Mouse (Mus musculus) yolk sac, embryonic 10.5 days (tissue): ENCODE results near the gene Zfp784.
"Not testable (repeated sequence)": the region's sequence is repeated elsewhere in the genome, so short reads cannot be mapped to it uniquely, and the experiment has no call there.

ENCODE experiments used
- DNase-seq: peaks from one replicate; pipeline ENCODE4 v3.0.0-alpha.2; 2017; ENCODE audit warnings: low spot score

Gene Zfp784

GRCm38 (mm10) chr7:5038109-5038732 is at the start of gene Zfp784:
Gene Zfp784 (minus strand): TSS chr7:5038446.
- peak; percentile 94 for DNase-seq

- no peak for DNase-seq
Observed at GRCm38 (mm10) chr7:5087886-5088285, 49.6 kb upstream of the Zfp784 start.

- DNase-seq = no peak
Observed at GRCm38 (mm10) chr7:5086921-5087440, 48.7 kb upstream of the Zfp784 start.

- DNase-seq = no peak
Observed at GRCm38 (mm10) chr7:5085512-5085911, 47.3 kb upstream of the Zfp784 start.

- no peak for DNase-seq
Observed at GRCm38 (mm10) chr7:5083325-5084105, 45.3 kb upstream of the Zfp784 start.

GRCm38 (mm10) chr7:5081939-5082338 is 43.7 kb upstream of the Zfp784 start:
- no peak for DNase-seq

- no peak for DNase-seq
Observed at GRCm38 (mm10) chr7:5081241-5081640, 43.0 kb upstream of the Zfp784 start.

GRCm38 (mm10) chr7:5080815-5081214 is 42.6 kb upstream of the Zfp784 start:
- no peak for DNase-seq

- DNase-seq = peak; percentile 95
Observed at GRCm38 (mm10) chr7:5080010-5080751, 41.9 kb upstream of the Zfp784 start, which contains the start of gene Epn1. Gene Epn1 (plus strand): TSS chr7:5080235.

GRCm38 (mm10) chr7:5079365-5080009 is 41.2 kb upstream of the Zfp784 start:
- not testable (repeated sequence) for DNase-seq

- DNase-seq = no peak
Observed at GRCm38 (mm10) chr7:5076931-5077330, 38.7 kb upstream of the Zfp784 start.

GRCm38 (mm10) chr7:5074984-5075383 is 36.7 kb upstream of the Zfp784 start:
- DNase-seq = no peak

GRCm38 (mm10) chr7:5073586-5073985 is 35.3 kb upstream of the Zfp784 start:
- DNase-seq = no peak

- DNase-seq = no peak
Observed at GRCm38 (mm10) chr7:5064886-5065285, 26.6 kb upstream of the Zfp784 start.

- peak; percentile 91 for DNase-seq
Observed at GRCm38 (mm10) chr7:5062360-5063001, 24.2 kb upstream of the Zfp784 start.

- DNase-seq = peak; percentile 97
Observed at GRCm38 (mm10) chr7:5061774-5062359, 23.6 kb upstream of the Zfp784 start, which contains the start of gene U2af2. Gene U2af2 (plus strand): TSS chr7:5062143.

GRCm38 (mm10) chr7:5060944-5061773 is 22.9 kb upstream of the Zfp784 start:
- DNase-seq = peak; percentile 97

GRCm38 (mm10) chr7:5060239-5060731 is 22.0 kb upstream of the Zfp784 start:
- DNase-seq = peak; percentile 73

GRCm38 (mm10) chr7:5059421-5059820 is 21.2 kb upstream of the Zfp784 start:
- no peak for DNase-seq

GRCm38 (mm10) chr7:5058631-5059030 is 20.4 kb upstream of the Zfp784 start:
- no peak for DNase-seq
